Mouse (Mus musculus) spleen, postnatal 0 days (tissue): ENCODE measurements around the gene Fam50a. TPM values are rescaled to one million over a fixed set of nuclear protein-coding genes. Genes with fewer than 3 reads are reported as not detected.

ENCODE experiments used
- polyA plus RNA-seq: library from polyadenylated mRNA; unstranded; fragments of >200 nt; fragmentation: Nextera tagmentation; extraction: Ambion mirVana; gene quantifications from 2 replicates; pipeline ENCODE4 v1.2.1, GENCODE M21; 2015

Fam50a gene
- 35.4 and 36.9 TPM in 2 replicates for polyA plus RNA-seq

GRCm38 (mm10) chrX:74312540-74313464 is at the start of gene Fam50a:
Fam50a (plus strand) TSS chrX:74313033.

GRCm38 (mm10) chrX:74270062-74270901 is 42.6 kb upstream of the Fam50a start, which contains the start of gene Rpl10:
Rpl10 (plus strand) TSS chrX:74270812.

GRCm38 (mm10) chrX:74281732-74282394 is 31.0 kb upstream of the Fam50a start, which contains the start of the genes Taz and Dnase1l1:
Taz (plus strand) TSS chrX:74281912.
Dnase1l1 (minus strand) TSS chrX:74282337.

GRCm38 (mm10) chrX:74296538-74297448 is 16.0 kb upstream of the Fam50a start, which contains the start of gene Atp6ap1:
Atp6ap1 (plus strand) TSS chrX:74297097.

GRCm38 (mm10) chrX:74304867-74305700 is 7.7 kb upstream of the Fam50a start, which contains the start of gene Gdi1:
Gdi1 (plus strand) TSS chrX:74304998.

GRCm38 (mm10) chrX:74328725-74329161 is 15.9 kb downstream of the Fam50a start, which contains the start of gene Plxna3:
Plxna3 (plus strand) TSS chrX:74329066.

GRCm38 (mm10) chrX:74353467-74353770 is 40.6 kb downstream of the Fam50a start, which contains the start of gene Lage3:
Lage3 (minus strand) TSS chrX:74353618.

Other genes starting within 250 kb of the Fam50a start
- gene Opn1mw, start 185.6 kb upstream of the Fam50a start, polyA plus RNA-seq, result not detected in 2 replicates
- gene Mecp2, start 177.7 kb upstream of the Fam50a start, polyA plus RNA-seq, result 8.1 and 9.0 TPM in 2 replicates
- gene Tex28, start 145.2 kb upstream of the Fam50a start, polyA plus RNA-seq, result not detected in 2 replicates
- gene Tktl1, start 135.8 kb upstream of the Fam50a start, polyA plus RNA-seq, result 0.05 TPM in 1 of 2 replicates, not detected in the other
- gene Flna, start 63.2 kb upstream of the Fam50a start, polyA plus RNA-seq, result 107 and 134 TPM in 2 replicates
- 14.7 and 15.4 TPM in 2 replicates for gene Emd, start 58.3 kb upstream of the Fam50a start, polyA plus RNA-seq
- gene Rpl10, start 42.2 kb upstream of the Fam50a start, polyA plus RNA-seq, result 740 and 747 TPM in 2 replicates
- gene Taz, start 31.1 kb upstream of the Fam50a start, polyA plus RNA-seq, result 42.8 and 48.5 TPM in 2 replicates
- gene Dnase1l1, start 30.7 kb upstream of the Fam50a start, polyA plus RNA-seq, result 27.8 and 31.3 TPM in 2 replicates
- 71.8 and 82.1 TPM in 2 replicates for gene Atp6ap1, start 15.9 kb upstream of the Fam50a start, polyA plus RNA-seq
- gene Gdi1, start 8.0 kb upstream of the Fam50a start, polyA plus RNA-seq, result 59.5 and 73.3 TPM in 2 replicates
- 1.1 and 1.8 TPM in 2 replicates for gene Plxna3, start 16.0 kb downstream of the Fam50a start, polyA plus RNA-seq
- gene Lage3, start 40.6 kb downstream of the Fam50a start, polyA plus RNA-seq, result 74.6 and 77.4 TPM in 2 replicates
- 46.3 and 50.9 TPM in 2 replicates for gene Ubl4a, start 60.2 kb downstream of the Fam50a start, polyA plus RNA-seq
- 9.6 and 11.5 TPM in 2 replicates for gene Slc10a3, start 60.3 kb downstream of the Fam50a start, polyA plus RNA-seq
- 10.6 and 14.6 TPM in 2 replicates for gene Fam3a, start 80.2 kb downstream of the Fam50a start, polyA plus RNA-seq
- gene Ikbkg, start 80.3 kb downstream of the Fam50a start, polyA plus RNA-seq, result 11.6 and 14.1 TPM in 2 replicates
- gene G6pdx, start 116.2 kb downstream of the Fam50a start, polyA plus RNA-seq, result 49.6 and 52.9 TPM in 2 replicates
- gene Gm6880, start 168.4 kb downstream of the Fam50a start, polyA plus RNA-seq, result not detected in 2 replicates